Mouse (Mus musculus) limb, embryonic 13.5 days (tissue): ENCODE results near the gene Capza1. TPM values are rescaled to one million over a fixed set of nuclear protein-coding genes. Genes with fewer than 3 reads are reported as not detected.
"Not testable (repeated sequence)": the region's sequence is repeated elsewhere in the genome, so short reads cannot be mapped to it uniquely, and the experiment has no call there.

Experiments used
- ATAC-seq: fragments of 200-750 bp; cut with Nextera tagmentation; 2 replicates; pipeline ENCODE4 v1.8.0; 2017; ENCODE audit warnings: low read depth, moderate number of reproducible peaks, moderate TSS enrichment; ENCODE audit not compliant: low FRiP score
- H3K27ac ChIP-seq: fragments of 300-500 bp; sonication (generic); 2 replicates; pipeline ENCODE4 v1.5.1; 2015; ENCODE audit warnings: inconsistent platforms, mild to moderate bottlenecking, moderate library complexity
- H3K27me3 ChIP-seq: fragments of 300-500 bp; sonication (generic); 2 replicates; pipeline ENCODE4 v1.6.1; 2015; ENCODE audit warnings: mild to moderate bottlenecking, inconsistent platforms
- H3K36me3 ChIP-seq: fragments of 300-500 bp; sonication (generic); 2 replicates; pipeline ENCODE4 v1.6.1; 2015; ENCODE audit warnings: inconsistent platforms, mild to moderate bottlenecking, moderate library complexity
- H3K4me1 ChIP-seq: fragments of 300-500 bp; sonication (generic); 2 replicates; pipeline ENCODE4 v1.6.1; 2015; ENCODE audit warnings: inconsistent platforms
- H3K4me2 ChIP-seq: fragments of 300-500 bp; sonication (generic); replicated peaks from 2 replicates; pipeline ENCODE4 v1.6.1; 2015; ENCODE audit warnings: inconsistent platforms, mild to moderate bottlenecking, moderate library complexity
- H3K4me3 ChIP-seq: fragments of 300-500 bp; sonication (generic); 2 replicates; pipeline ENCODE4 v1.5.1; 2015; ENCODE audit warnings: moderate library complexity, mild to moderate bottlenecking, inconsistent platforms
- H3K9ac ChIP-seq: fragments of 300-500 bp; sonication (generic); 2 replicates; pipeline ENCODE4 v1.6.1; 2015; ENCODE audit warnings: mild to moderate bottlenecking, inconsistent platforms
- H3K9me3 ChIP-seq: fragments of 300-500 bp; sonication (generic); 2 replicates; pipeline ENCODE4 v1.6.1; 2016; ENCODE audit warnings: inconsistent platforms
- WGBS: fragments of 180-500 bp; shearing (Covaris S2); methylation state at CpG from one replicate; pipeline ENCODE4 v1.1.7; 2015; 5-methylcytosine and 5-hydroxymethylcytosine counted together
- polyA plus RNA-seq: library from polyadenylated mRNA; unstranded; fragments of >200 nt; fragmentation: Nextera tagmentation; extraction: Ambion mirVana; gene quantifications from 2 replicates; pipeline ENCODE4 v1.2.1, GENCODE M21; 2015

The Capza1 gene
- polyA plus RNA-seq = 191 and 206 TPM in 2 replicates

- Histone ChIP-seq H3K27me3 (no peaks in the 10 kb centered on the region), H3K4me1 (peaks cover 34% of the 10 kb centered on the region), H3K27ac (peak within 1 kb of the TSS; percentile 98), H3K9me3 (no peaks in the 10 kb centered on the region), H3K4me3 (peak within 1 kb of the TSS; percentile 95), H3K4me2 (peak within 1 kb of the TSS; percentile 82), H3K36me3 (peaks cover 5% of the 10 kb centered on the region), H3K9ac (peak within 1 kb of the TSS; percentile 92)
- peak; percentile 94 for ATAC-seq
- WGBS = under 1% methylated on average over 43 of the region's 43 CpGs
These were observed at the start of gene Capza1, which contains the start of gene St7l for GRCm38 (mm10) chr3:104863786-104864650. Gene Capza1 (minus strand): TSS chr3:104864505. Gene St7l (plus strand): TSS chr3:104864005.

- H3K9me3 ChIP-seq = no peaks in the 10 kb centered on the region
- H3K36me3 ChIP-seq = peaks cover 38% of the 10 kb centered on the region
- ATAC-seq = no peak
- WGBS = 92% methylated on average over 6 of the region's 6 CpGs
- H3K4me3 ChIP-seq = no peak overlapping the region
- H3K4me2 ChIP-seq = no peak overlapping the region
- no peak overlapping the region for H3K27ac ChIP-seq
- H3K4me1 ChIP-seq = no peaks in the 10 kb centered on the region
- H3K27me3 ChIP-seq = no peaks in the 10 kb centered on the region
- H3K9ac ChIP-seq = no peak overlapping the region
These were observed 44.9 kb upstream of the Capza1 start for GRCm38 (mm10) chr3:104909195-104909594.

GRCm38 (mm10) chr3:104906007-104906406 lies 41.7 kb upstream of the Capza1 start:
- H3K27ac ChIP-seq = no peak overlapping the region
- ATAC-seq = no peak
- H3K4me2 ChIP-seq = no peak overlapping the region
- 85% methylated on average over 3 of the region's 3 CpGs for WGBS
- H3K4me3 ChIP-seq = no peak overlapping the region
- no peaks in the 10 kb centered on the region for H3K27me3 ChIP-seq
- H3K36me3 ChIP-seq = peaks cover 37% of the 10 kb centered on the region
- H3K9me3 ChIP-seq = no peaks in the 10 kb centered on the region
- no peaks in the 10 kb centered on the region for H3K4me1 ChIP-seq
- H3K9ac ChIP-seq = no peak overlapping the region

GRCm38 (mm10) chr3:104905389-104905788 lies 41.1 kb upstream of the Capza1 start:
- no peaks in the 10 kb centered on the region for H3K27me3 ChIP-seq
- ATAC-seq = no peak
- no peaks in the 10 kb centered on the region for H3K4me1 ChIP-seq
- peaks cover 37% of the 10 kb centered on the region for H3K36me3 ChIP-seq
- no peak overlapping the region for H3K27ac ChIP-seq
- H3K9ac ChIP-seq = no peak overlapping the region
- no peaks in the 10 kb centered on the region for H3K9me3 ChIP-seq
- WGBS = 91% methylated on average over 4 of the region's 4 CpGs
- H3K4me2 ChIP-seq = no peak overlapping the region
- no peak overlapping the region for H3K4me3 ChIP-seq

GRCm38 (mm10) chr3:104901154-104901553 lies 36.8 kb upstream of the Capza1 start:
- Histone ChIP-seq H3K9ac (no peak overlapping the region), H3K36me3 (peaks cover 55% of the 10 kb centered on the region), H3K4me1 (no peaks in the 10 kb centered on the region), H3K27ac (no peak overlapping the region), H3K4me2 (no peak overlapping the region), H3K4me3 (no peak overlapping the region), H3K9me3 (no peaks in the 10 kb centered on the region), H3K27me3 (no peaks in the 10 kb centered on the region)
- ATAC-seq = no peak
- 90% methylated on average over 4 of the region's 4 CpGs for WGBS

GRCm38 (mm10) chr3:104896141-104896540 lies 31.8 kb upstream of the Capza1 start:
- H3K36me3 ChIP-seq = peaks cover 62% of the 10 kb centered on the region
- 85% methylated on average over 3 of the region's 3 CpGs for WGBS
- no peaks in the 10 kb centered on the region for H3K4me1 ChIP-seq
- ATAC-seq = no peak
- H3K27me3 ChIP-seq = no peaks in the 10 kb centered on the region
- no peaks in the 10 kb centered on the region for H3K9me3 ChIP-seq
- no peak overlapping the region for H3K4me3 ChIP-seq
- no peak overlapping the region for H3K4me2 ChIP-seq
- no peak overlapping the region for H3K9ac ChIP-seq
- H3K27ac ChIP-seq = no peak overlapping the region

GRCm38 (mm10) chr3:104888585-104888984 lies 24.3 kb upstream of the Capza1 start:
- Histone ChIP-seq H3K4me3 (no peak overlapping the region), H3K4me1 (no peaks in the 10 kb centered on the region), H3K36me3 (peaks cover 56% of the 10 kb centered on the region), H3K9ac (no peak overlapping the region), H3K4me2 (no peak overlapping the region), H3K27ac (no peak overlapping the region), H3K9me3 (no peaks in the 10 kb centered on the region), H3K27me3 (no peaks in the 10 kb centered on the region)
- WGBS = 93% methylated on average over 3 of the region's 3 CpGs
- ATAC-seq = no peak

GRCm38 (mm10) chr3:104869611-104870010 lies 5.3 kb upstream of the Capza1 start:
- no peak overlapping the region for H3K9ac ChIP-seq
- peaks cover 48% of the 10 kb centered on the region for H3K36me3 ChIP-seq
- H3K4me3 ChIP-seq = no peak overlapping the region
- no peaks in the 10 kb centered on the region for H3K27me3 ChIP-seq
- no peak for ATAC-seq
- H3K4me1 ChIP-seq = peaks cover 10% of the 10 kb centered on the region
- no peak overlapping the region for H3K27ac ChIP-seq
- no peak overlapping the region for H3K4me2 ChIP-seq
- H3K9me3 ChIP-seq = no peaks in the 10 kb centered on the region

GRCm38 (mm10) chr3:104866674-104867073 lies 2.4 kb upstream of the Capza1 start:
- peak overlapping the region; percentile 82; the same call in 1 of the 2 replicates for H3K4me2 ChIP-seq
- not testable (repeated sequence) for ATAC-seq, H3K27ac ChIP-seq, H3K27me3 ChIP-seq, H3K4me3 ChIP-seq, H3K9ac ChIP-seq, H3K9me3 ChIP-seq
- H3K4me1 ChIP-seq = peaks cover 29% of the 10 kb centered on the region
- peaks cover 23% of the 10 kb centered on the region for H3K36me3 ChIP-seq

- Histone ChIP-seq H3K4me2 (peak overlapping the region; percentile 82), H3K9me3 (no peaks in the 10 kb centered on the region), H3K27ac (peak overlapping the region; percentile 98), H3K27me3 (no peaks in the 10 kb centered on the region), H3K4me3 (peak overlapping the region; percentile 95), H3K36me3 (peaks cover 10% of the 10 kb centered on the region), H3K9ac (peak overlapping the region; percentile 92), H3K4me1 (peaks cover 34% of the 10 kb centered on the region)
- WGBS = 1% methylated on average over 12 of the region's 12 CpGs
- peak; percentile 7; the same call in 1 of the 2 replicates for ATAC-seq
These were observed 1.1 kb upstream of the Capza1 start for GRCm38 (mm10) chr3:104865341-104865788.

- H3K27me3 ChIP-seq = no peaks in the 10 kb centered on the region
- H3K9ac ChIP-seq = peak overlapping the region; percentile 92
- H3K4me2 ChIP-seq = peak overlapping the region; percentile 82
- under 1% methylated on average over 48 of the region's 48 CpGs for WGBS
- peak overlapping the region; percentile 98 for H3K27ac ChIP-seq
- ATAC-seq = peak; percentile 90
- H3K4me3 ChIP-seq = peak overlapping the region; percentile 95
- peaks cover 34% of the 10 kb centered on the region for H3K4me1 ChIP-seq
- no peaks in the 10 kb centered on the region for H3K9me3 ChIP-seq
- H3K36me3 ChIP-seq = peaks cover 6% of the 10 kb centered on the region
These were observed 491 bp upstream of the Capza1 start for GRCm38 (mm10) chr3:104864651-104865340.

GRCm38 (mm10) chr3:104858560-104858959 lies 5.7 kb downstream of the Capza1 start:
- Histone ChIP-seq H3K9ac (no peak overlapping the region), H3K36me3 (peaks cover 16% of the 10 kb centered on the region), H3K4me3 (no peak overlapping the region), H3K4me1 (peaks cover 24% of the 10 kb centered on the region), H3K27me3 (no peaks in the 10 kb centered on the region), H3K27ac (no peak overlapping the region), H3K4me2 (no peak overlapping the region), H3K9me3 (no peaks in the 10 kb centered on the region)
- 95% methylated on average over 1 of the region's 1 CpGs for WGBS
- no peak for ATAC-seq
